10 mouse cellular contexts compared by ENCODE assay signal in the genomic region with DNA sequence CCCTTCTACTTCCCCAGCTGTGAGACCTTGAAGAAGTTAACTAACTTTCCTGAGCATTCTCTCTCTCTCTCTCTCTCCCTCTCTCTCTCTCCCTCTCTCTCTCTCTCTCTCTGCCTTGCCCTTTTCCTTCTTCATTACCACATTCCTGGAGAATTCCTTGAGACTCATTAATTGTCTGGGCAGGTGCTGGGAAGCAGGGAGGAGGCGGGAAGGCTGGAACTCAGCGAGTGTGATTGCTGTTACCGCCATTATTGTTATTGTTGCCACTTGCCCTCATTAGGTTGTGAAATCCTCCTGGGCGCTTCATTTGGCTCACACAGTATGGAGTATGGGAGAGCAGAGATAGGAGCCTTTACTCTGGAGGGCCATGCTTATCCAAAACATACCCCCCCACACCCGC. TPM values are rescaled to one million over a fixed set of nuclear protein-coding genes. Genes with fewer than 3 reads are reported as not detected.
DNase-seq lines count a peak whose midpoint lies in the region; ATAC-seq lines count a peak whose summit lies in the region.
"Had no signal": no experiment of that assay in that cellular context is flagged by ENCODE, and none has a peak within 500 bp of the region (broad histone marks: within the 10 kb centered on the region; RNA-seq: fewer than 3 reads in every experiment).

No protein-coding gene starts in this region.

- no peaks in the 10 kb centered on the region for H3K36me3 ChIP-seq in hindbrain, embryonic 14.5 days (replicated peaks; ENCODE audit: control insufficient read depth, insufficient read depth)
- H3K36me3 ChIP-seq in midbrain, embryonic 12.5 days, result no peaks in the 10 kb centered on the region

- no peaks in the 10 kb centered on the region for H3K27me3 ChIP-seq in hindbrain, embryonic 14.5 days (ENCODE audit: control insufficient read depth, insufficient read depth, low read length)
- 0 out of 2 replicates have a peak, but pooled peaks cover 5% of the 10 kb centered on the region for H3K27me3 ChIP-seq in midbrain, embryonic 12.5 days

- DNase-seq in kidney, adult 9 months, result peak; percentile 41
- no peak for DNase-seq in kidney, postnatal 25 days
- DNase-seq in R1 (ENCODE audit: low read depth, low spot score), result peak; percentile 69
- DNase-seq in hindbrain, embryonic 14.5 days (ENCODE audit: low spot score), result no peak
- no peak for DNase-seq in spleen, adult 12 weeks (ENCODE audit: low spot score)
- DNase-seq in thymus, postnatal 0 days (ENCODE audit: low spot score), result no peak
- no peak for DNase-seq in thymus, postnatal 36 days
- DNase-seq: thymus, postnatal 14 days had no signal

- H3K27ac ChIP-seq in hindbrain, embryonic 14.5 days, result peak overlapping the region; percentile 66
- H3K27ac ChIP-seq in midbrain, embryonic 12.5 days (replicated peaks), result no peak overlapping the region

- H3K4me3 ChIP-seq in hindbrain, embryonic 14.5 days (replicated peaks; ENCODE audit: low read length), result no peak overlapping the region
- no peak overlapping the region for H3K4me3 ChIP-seq in midbrain, embryonic 12.5 days

- H3K4me2 ChIP-seq in hindbrain, embryonic 14.5 days (replicated peaks), result no peak overlapping the region; the same call in 1 of the 2 replicates
- H3K4me2 ChIP-seq in midbrain, embryonic 12.5 days (replicated peaks), result 0 out of 2 replicates have a peak overlapping the region, but pooled peaks have one; percentile 36

- WGBS in hindbrain, embryonic 14.5 days, result 14% methylated on average over 5 of the region's 5 CpGs
- WGBS in midbrain, embryonic 12.5 days, result 17% methylated on average over 4 of the region's 5 CpGs

- H3K9ac ChIP-seq in hindbrain, embryonic 14.5 days, result no peak overlapping the region
- no peak overlapping the region for H3K9ac ChIP-seq in midbrain, embryonic 12.5 days (replicated peaks)

- peaks cover 55% of the 10 kb centered on the region for H3K4me1 ChIP-seq in hindbrain, embryonic 14.5 days (replicated peaks; ENCODE audit: control insufficient read depth, insufficient read depth, low read length)
- H3K4me1 ChIP-seq in midbrain, embryonic 12.5 days, result peaks cover 65% of the 10 kb centered on the region

- ATAC-seq in hindbrain, embryonic 14.5 days (ENCODE audit: low FRiP score), result no peak
- no peak for ATAC-seq in midbrain, embryonic 12.5 days (ENCODE audit: low FRiP score, low read depth)

- H3K9me3 ChIP-seq in hindbrain, embryonic 14.5 days (ENCODE audit: control insufficient read depth, low read length), result no peaks in the 10 kb centered on the region
- H3K9me3 ChIP-seq in midbrain, embryonic 12.5 days, result no peaks in the 10 kb centered on the region

RNA-seq across cellular contexts. Expression of a gene that starts 8.6 kb away (rescaled TPM):
- polyA plus RNA-seq in hindbrain, embryonic 14.5 days (2014; fragmentation: Nextera tagmentation; extraction: Ambion mirVana), result 115 and 123 TPM in 2 replicates
- 193 and 210 TPM in 2 replicates for polyA plus RNA-seq in midbrain, embryonic 12.5 days (2016; fragmentation: Nextera tagmentation; extraction: Ambion mirVana)
- polyA plus RNA-seq in thymus, postnatal 0 days (2015; fragmentation: Nextera tagmentation; extraction: Ambion mirVana), result 37.8 and 43.2 TPM in 2 replicates

RNA-seq across cellular contexts. Expression of a gene that starts 34.3 kb away (rescaled TPM):
- 1.1 and 1.2 TPM in 2 replicates for polyA plus RNA-seq in hindbrain, embryonic 14.5 days (2014; fragmentation: Nextera tagmentation; extraction: Ambion mirVana)
- polyA plus RNA-seq in midbrain, embryonic 12.5 days (2016; fragmentation: Nextera tagmentation; extraction: Ambion mirVana), result 1.7 and 2.7 TPM in 2 replicates
- polyA plus RNA-seq in thymus, postnatal 0 days (2015; fragmentation: Nextera tagmentation; extraction: Ambion mirVana), result 8.5 and 9.7 TPM in 2 replicates

RNA-seq across cellular contexts. Expression of a gene that starts 59.7 kb away (rescaled TPM):
- polyA plus RNA-seq in hindbrain, embryonic 14.5 days (2014; fragmentation: Nextera tagmentation; extraction: Ambion mirVana), result 0.23 and 0.27 TPM in 2 replicates
- polyA plus RNA-seq in midbrain, embryonic 12.5 days (2016; fragmentation: Nextera tagmentation; extraction: Ambion mirVana), result 0.09 and 0.10 TPM in 2 replicates
- polyA plus RNA-seq in thymus, postnatal 0 days (2015; fragmentation: Nextera tagmentation; extraction: Ambion mirVana), result 5.4 and 5.5 TPM in 2 replicates
- polyA plus RNA-seq: embryonic facial prominence, embryonic 11.5 days had no signal

Comparison
In these comparisons a context has a peak if more than half of its experiments do, and no peak if none do; other contexts are left out.
1. DNase-seq: peak in kidney, adult 9 months (single experiment) and R1 (single experiment); none in kidney, postnatal 25 days (0 of 2), hindbrain, embryonic 14.5 days (single experiment), spleen, adult 12 weeks (single experiment), thymus, postnatal 0 days (single experiment) and thymus, postnatal 36 days (0 of 2).